Mouse (Mus musculus) cortical plate, adult 2 months (tissue): Measurements from ENCODE around the gene Rnasek.

ENCODE experiments used
- CTCF ChIP-seq: fragments of 200-500 bp; IDR thresholded peaks from 2 replicates; pipeline ENCODE4 v1.5.1; 2011; ENCODE audit warnings: mild to moderate bottlenecking, control low read depth, low read length; ENCODE audit not compliant: insufficient read depth; ENCODE audit errors: extremely low read depth
- POLR2A ChIP-seq: fragments of 200-500 bp; IDR thresholded peaks from 2 replicates; pipeline ENCODE4 v1.6.1; 2011; ENCODE audit warnings: mild to moderate bottlenecking, low read length, control low read depth; ENCODE audit not compliant: insufficient read depth; ENCODE audit errors: extremely low read depth

DNA sequence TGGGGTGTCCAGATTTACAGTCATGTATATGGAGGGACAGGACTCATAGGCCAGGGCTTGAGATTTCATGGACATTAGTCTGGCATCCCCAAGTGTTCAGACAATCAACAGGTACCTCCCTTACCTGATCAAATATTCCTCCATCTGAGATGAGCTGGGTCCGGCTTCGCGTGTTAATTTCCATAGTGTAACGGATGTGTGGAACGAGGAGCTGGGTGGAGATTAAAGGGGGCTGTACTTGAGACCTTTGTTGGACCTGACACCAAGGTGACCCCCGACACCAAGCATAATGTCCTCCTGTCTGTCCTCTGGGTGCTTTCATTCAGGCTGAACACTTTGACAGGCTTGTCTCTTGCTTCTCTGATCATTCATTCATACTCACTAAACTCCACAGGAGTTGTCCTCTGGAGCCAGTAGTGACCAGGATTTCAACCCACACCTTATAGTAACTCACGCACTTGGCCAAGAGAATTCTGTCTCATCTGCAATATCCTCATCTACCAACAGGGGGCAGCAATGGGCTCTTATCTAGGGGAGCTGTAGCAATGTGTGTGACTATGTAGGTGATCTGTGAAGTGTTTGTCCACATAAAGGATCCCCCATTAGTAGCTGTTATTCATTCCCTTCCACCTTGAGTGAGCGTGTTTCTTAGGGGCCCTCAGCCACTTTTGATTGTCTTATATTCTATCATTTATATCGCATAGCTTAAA lies 7.6 kb upstream of the Rnasek start:
- TF ChIP-seq CTCF (peak; percentile 65), POLR2A (no peak)
